Mouse (Mus musculus) neural tube, embryonic 14.5 days (tissue): ENCODE results near the gene Ptprm. TPM values are rescaled to one million over a fixed set of nuclear protein-coding genes. Genes with fewer than 3 reads are reported as not detected.

ENCODE experiments used
- ATAC-seq: fragments of 200-750 bp; cut with Nextera tagmentation; 2 replicates; pipeline ENCODE4 v1.8.0; 2017; ENCODE audit warnings: low read depth, mild to moderate bottlenecking, moderate TSS enrichment, moderate library complexity
- H3K27ac ChIP-seq: fragments of 300-500 bp; sonication (generic); 2 replicates; pipeline ENCODE4 v1.5.1; 2014; ENCODE audit warnings: low read depth, mild to moderate bottlenecking, control low read depth, low read length, moderate library complexity, mixed read lengths
- H3K27me3 ChIP-seq: fragments of 300-500 bp; sonication (generic); 2 replicates; pipeline ENCODE4 v1.6.1; 2014; ENCODE audit warnings: low read length; ENCODE audit not compliant: control insufficient read depth, insufficient read depth
- H3K36me3 ChIP-seq: fragments of 300-500 bp; sonication (generic); 2 replicates; pipeline ENCODE4 v1.6.1; 2014; ENCODE audit warnings: low read length, mixed read lengths; ENCODE audit not compliant: control insufficient read depth, insufficient read depth
- H3K4me1 ChIP-seq: fragments of 300-500 bp; sonication (generic); 2 replicates; pipeline ENCODE4 v1.6.1; 2014; ENCODE audit warnings: low read length; ENCODE audit not compliant: control insufficient read depth, insufficient read depth
- H3K4me2 ChIP-seq: fragments of 300-500 bp; sonication (generic); 2 replicates; pipeline ENCODE4 v1.6.1; 2014; ENCODE audit warnings: mild to moderate bottlenecking, low read depth, low read length, control low read depth
- H3K4me3 ChIP-seq: fragments of 300-500 bp; sonication (generic); 2 replicates; pipeline ENCODE4 v1.5.1; 2014; ENCODE audit warnings: low read depth, low read length, control low read depth, mixed read lengths
- H3K9ac ChIP-seq: fragments of 300-500 bp; sonication (generic); replicated peaks from 2 replicates; pipeline ENCODE4 v1.6.1; 2014; ENCODE audit warnings: low read depth, mild to moderate bottlenecking, control low read depth, low read length, mixed read lengths
- H3K9me3 ChIP-seq: fragments of 300-500 bp; sonication (generic); 2 replicates; pipeline ENCODE4 v1.6.1; 2016; ENCODE audit warnings: low read length; ENCODE audit not compliant: control insufficient read depth
- WGBS: fragments of 180-500 bp; shearing (Covaris S2); extraction: QIAGEN DNeasy Blood & Tissue Kit; methylation state at CpG from one replicate; pipeline ENCODE4 v1.1.7; 2014; 5-methylcytosine and 5-hydroxymethylcytosine counted together
- polyA plus RNA-seq: library from polyadenylated mRNA; unstranded; fragments of >200 nt; fragmentation: Nextera tagmentation; extraction: Ambion mirVana; gene quantifications from 2 replicates; pipeline ENCODE4 v1.2.1, GENCODE M21; 2014

Ptprm gene
- polyA plus RNA-seq, 1 experiment from 2014 or later: 26.9 TPM

- H3K27me3 ChIP-seq: no peaks in the 10 kb centered on the region
- H3K9ac ChIP-seq: no peak overlapping the region
- H3K36me3 ChIP-seq: no peaks in the 10 kb centered on the region
- no peak overlapping the region for H3K4me3 ChIP-seq
- ATAC-seq: no peak
- H3K4me1 ChIP-seq: no peaks in the 10 kb centered on the region
- H3K4me2 ChIP-seq: no peak overlapping the region
- no peak overlapping the region for H3K27ac ChIP-seq
- WGBS: 74% methylated on average over 6 of the region's 6 CpGs
- no peaks in the 10 kb centered on the region for H3K9me3 ChIP-seq
These were observed 615.9 kb downstream of the Ptprm start for GRCm38 (mm10) chr17:66738331-66738730.

GRCm38 (mm10) chr17:66736450-66736849, 617.8 kb downstream of the Ptprm start:
- Histone ChIP-seq H3K9ac (no peak overlapping the region), H3K27ac (no peak overlapping the region), H3K4me2 (no peak overlapping the region), H3K9me3 (no peaks in the 10 kb centered on the region), H3K4me3 (no peak overlapping the region), H3K36me3 (no peaks in the 10 kb centered on the region), H3K27me3 (no peaks in the 10 kb centered on the region), H3K4me1 (no peaks in the 10 kb centered on the region)
- 58% methylated on average over 6 of the region's 6 CpGs for WGBS
- ATAC-seq: no peak

- Histone ChIP-seq H3K4me2 (no peak overlapping the region), H3K9ac (no peak overlapping the region), H3K9me3 (no peaks in the 10 kb centered on the region), H3K4me3 (no peak overlapping the region), H3K36me3 (no peaks in the 10 kb centered on the region), H3K4me1 (no peaks in the 10 kb centered on the region), H3K27me3 (no peaks in the 10 kb centered on the region), H3K27ac (no peak overlapping the region)
- WGBS: 44% methylated on average over 12 of the region's 12 CpGs
- no peak; the same call in 1 of the 2 replicates for ATAC-seq
These were observed 620.7 kb downstream of the Ptprm start for GRCm38 (mm10) chr17:66733541-66733940.

GRCm38 (mm10) chr17:66729979-66730378, 624.3 kb downstream of the Ptprm start:
- Histone ChIP-seq H3K4me2 (no peak overlapping the region), H3K36me3 (no peaks in the 10 kb centered on the region), H3K4me1 (no peaks in the 10 kb centered on the region), H3K9me3 (no peaks in the 10 kb centered on the region), H3K9ac (no peak overlapping the region), H3K27me3 (no peaks in the 10 kb centered on the region), H3K4me3 (no peak overlapping the region), H3K27ac (no peak overlapping the region)
- WGBS: 65% methylated on average over 6 of the region's 6 CpGs
- ATAC-seq: no peak

- Histone ChIP-seq H3K4me2 (no peak overlapping the region), H3K36me3 (no peaks in the 10 kb centered on the region), H3K27me3 (no peaks in the 10 kb centered on the region), H3K4me3 (no peak overlapping the region), H3K27ac (no peak overlapping the region), H3K9ac (no peak overlapping the region), H3K4me1 (no peaks in the 10 kb centered on the region), H3K9me3 (no peaks in the 10 kb centered on the region)
- peak; percentile 85 for ATAC-seq
- 42% methylated on average over 9 of the region's 9 CpGs for WGBS
These were observed 633.3 kb downstream of the Ptprm start for GRCm38 (mm10) chr17:66720992-66721351.

- 37% methylated on average over 11 of the region's 11 CpGs for WGBS
- H3K4me2 ChIP-seq: no peak overlapping the region
- no peak overlapping the region for H3K27ac ChIP-seq
- H3K9ac ChIP-seq: no peak overlapping the region
- no peaks in the 10 kb centered on the region for H3K27me3 ChIP-seq
- H3K36me3 ChIP-seq: no peaks in the 10 kb centered on the region
- H3K9me3 ChIP-seq: no peaks in the 10 kb centered on the region
- H3K4me3 ChIP-seq: no peak overlapping the region
- peak; percentile 80 for ATAC-seq
- H3K4me1 ChIP-seq: no peaks in the 10 kb centered on the region
These were observed 633.9 kb downstream of the Ptprm start for GRCm38 (mm10) chr17:66720200-66720991.

- no peaks in the 10 kb centered on the region for H3K9me3 ChIP-seq
- no peak overlapping the region for H3K4me3 ChIP-seq
- H3K4me2 ChIP-seq: no peak overlapping the region
- H3K9ac ChIP-seq: no peak overlapping the region
- no peak overlapping the region for H3K27ac ChIP-seq
- no peaks in the 10 kb centered on the region for H3K27me3 ChIP-seq
- ATAC-seq: no peak
- H3K4me1 ChIP-seq: no peaks in the 10 kb centered on the region
- WGBS: 88% methylated on average over 9 of the region's 9 CpGs
- H3K36me3 ChIP-seq: no peaks in the 10 kb centered on the region
These were observed 641.6 kb downstream of the Ptprm start for GRCm38 (mm10) chr17:66712456-66713205.

- Histone ChIP-seq H3K27ac (no peak overlapping the region), H3K9ac (no peak overlapping the region), H3K36me3 (no peaks in the 10 kb centered on the region), H3K4me3 (no peak overlapping the region), H3K9me3 (no peaks in the 10 kb centered on the region), H3K4me1 (no peaks in the 10 kb centered on the region), H3K4me2 (no peak overlapping the region), H3K27me3 (no peaks in the 10 kb centered on the region)
- WGBS: 76% methylated on average over 6 of the region's 6 CpGs
- ATAC-seq: no peak
These were observed 642.8 kb downstream of the Ptprm start for GRCm38 (mm10) chr17:66711221-66712016.

GRCm38 (mm10) chr17:66710568-66710967, 643.7 kb downstream of the Ptprm start:
- H3K9ac ChIP-seq: no peak overlapping the region
- no peaks in the 10 kb centered on the region for H3K9me3 ChIP-seq
- H3K4me3 ChIP-seq: no peak overlapping the region
- H3K27ac ChIP-seq: no peak overlapping the region
- no peak overlapping the region for H3K4me2 ChIP-seq
- no peaks in the 10 kb centered on the region for H3K36me3 ChIP-seq
- no peak for ATAC-seq
- 60% methylated on average over 4 of the region's 4 CpGs for WGBS
- no peaks in the 10 kb centered on the region for H3K4me1 ChIP-seq
- H3K27me3 ChIP-seq: no peaks in the 10 kb centered on the region
